Mouse (Mus musculus) embryo, embryonic 10 days (tissue): ENCODE measurements around the gene Arl15.

Experiments
- DNase-seq: peaks from one replicate; pipeline ENCODE4 v3.0.0-alpha.2; 2015; ENCODE audit warnings: low spot score

Arl15 gene

GRCm38 (mm10) chr13:114106083-114106482, 311.8 kb downstream of the Arl15 start:
- DNase-seq = no peak

DNA sequence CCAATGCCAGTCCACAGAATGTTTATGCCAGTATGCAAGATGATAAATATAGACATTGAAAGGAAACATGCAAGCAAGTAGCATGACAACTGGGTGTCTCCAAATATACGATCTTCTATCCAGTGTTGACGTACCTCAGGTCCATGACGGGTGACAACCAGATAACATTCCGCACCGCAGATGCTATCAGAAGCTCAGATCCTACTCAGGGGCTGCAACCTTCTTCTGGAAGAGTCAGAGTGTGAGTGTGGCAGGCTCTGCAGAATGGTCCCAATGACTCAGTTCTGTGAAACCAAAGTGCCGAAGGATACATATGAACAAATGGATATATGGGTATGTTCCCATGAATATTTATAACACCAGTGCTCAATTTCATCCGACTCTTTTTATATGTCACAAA, 313.2 kb downstream of the Arl15 start:
- DNase-seq = no peak

DNA sequence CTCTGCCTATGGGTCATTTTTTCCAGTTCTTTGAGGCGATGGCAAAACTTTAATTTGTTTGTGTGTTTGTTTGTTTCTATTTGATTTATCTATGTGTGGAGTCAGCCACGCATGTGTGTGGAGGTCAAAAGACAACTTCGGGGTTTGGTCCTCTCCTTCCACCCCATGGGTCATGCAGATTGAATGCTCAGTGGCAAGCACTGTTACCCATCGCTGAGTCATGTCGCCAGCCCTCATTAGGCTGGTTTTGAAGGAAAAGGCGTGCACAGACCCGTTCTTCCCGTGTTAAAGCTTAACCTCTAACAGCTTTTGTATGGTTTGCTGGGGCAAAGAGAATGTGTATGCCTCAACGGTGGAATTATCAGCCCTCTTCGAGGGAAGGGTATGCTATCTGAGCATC, 315.1 kb downstream of the Arl15 start:
- no peak for DNase-seq

GRCm38 (mm10) chr13:114109845-114110244, 315.5 kb downstream of the Arl15 start:
- DNase-seq = no peak

DNA sequence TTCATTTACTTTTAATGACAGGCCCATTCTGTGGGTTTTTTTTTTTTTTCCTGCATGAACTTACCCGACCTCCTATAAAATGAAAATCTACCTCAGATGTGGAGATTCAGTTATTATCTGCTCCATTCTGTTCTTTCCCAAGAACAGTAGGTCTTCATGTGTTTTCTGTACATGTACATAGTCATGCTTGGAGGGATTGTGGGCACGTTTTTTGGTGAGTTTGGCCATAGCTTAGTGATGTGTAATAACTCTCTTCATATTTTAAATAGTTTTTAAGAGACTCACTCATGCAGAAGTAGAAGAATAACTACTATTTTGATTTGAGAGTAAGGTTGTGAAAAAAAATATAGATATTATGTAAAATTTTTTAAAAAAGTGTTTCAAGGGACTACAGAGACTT, 319.2 kb downstream of the Arl15 start:
- DNase-seq = no peak

GRCm38 (mm10) chr13:114114586-114114985, 320.3 kb downstream of the Arl15 start:
- no peak for DNase-seq

GRCm38 (mm10) chr13:114115106-114115505, 320.8 kb downstream of the Arl15 start:
- no peak for DNase-seq

- no peak for DNase-seq
Measured at GRCm38 (mm10) chr13:114118104-114118830, 324.0 kb downstream of the Arl15 start.

DNA sequence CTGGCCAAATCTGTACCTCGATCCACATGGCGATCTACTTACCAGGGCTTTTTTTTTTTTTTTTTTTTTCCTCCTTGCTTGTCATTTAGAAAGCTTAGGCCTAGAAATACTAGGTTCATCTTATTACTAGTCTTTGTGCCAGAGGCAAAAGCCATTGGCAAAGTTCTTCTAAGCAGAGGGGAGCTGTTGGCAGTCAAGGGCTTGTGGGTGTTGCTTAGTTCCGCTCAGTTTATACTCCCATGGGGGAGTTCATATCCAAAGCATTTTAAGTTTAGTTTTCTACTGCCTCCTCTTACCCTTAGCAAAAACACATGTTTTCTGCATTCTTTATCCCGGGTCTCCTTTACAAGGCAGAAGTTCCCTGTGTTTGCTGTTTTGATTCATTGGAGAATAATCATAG, 325.5 kb downstream of the Arl15 start:
- no peak for DNase-seq

- DNase-seq = no peak
Measured at GRCm38 (mm10) chr13:114121591-114121990, 327.3 kb downstream of the Arl15 start.

DNA sequence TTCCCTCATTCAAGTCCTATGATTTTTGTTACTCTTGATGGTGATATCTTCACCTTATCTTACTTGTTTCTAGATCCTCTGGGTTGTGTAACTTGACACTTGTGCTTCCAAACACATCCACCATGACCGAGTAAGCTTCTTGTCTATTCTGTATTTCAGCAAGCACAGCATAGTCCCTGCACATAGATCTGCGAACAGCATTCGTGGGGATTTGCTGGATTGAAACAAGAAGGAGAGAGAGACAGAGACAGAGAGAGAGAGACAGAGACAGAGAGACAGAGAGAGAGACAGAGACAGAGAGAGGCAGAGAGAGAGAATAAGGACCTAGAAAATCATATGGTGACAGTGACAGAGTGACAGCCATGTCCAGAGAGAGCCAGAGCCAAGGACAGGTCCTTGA, 329.1 kb downstream of the Arl15 start:
- no peak for DNase-seq

- no peak for DNase-seq
Measured at GRCm38 (mm10) chr13:114124385-114124784, 330.1 kb downstream of the Arl15 start.

DNA sequence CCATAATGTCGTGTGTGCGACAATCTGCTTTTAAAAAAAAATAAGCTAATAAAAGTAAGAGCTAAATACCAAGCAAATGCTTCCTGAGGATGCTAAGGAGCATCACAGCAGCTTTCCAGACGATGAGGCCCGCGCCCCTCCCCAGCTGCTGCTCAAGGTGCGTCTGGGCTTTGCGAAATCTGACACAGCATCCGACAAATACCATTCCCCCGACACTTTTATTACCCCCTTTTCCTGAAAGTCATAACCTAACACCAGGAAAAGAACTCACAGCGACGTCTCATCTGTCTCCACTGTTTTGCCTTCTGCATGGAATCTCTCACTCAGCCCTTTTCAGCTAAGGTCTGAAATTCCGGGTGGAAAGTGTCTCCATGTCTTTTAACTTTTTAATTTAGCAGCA, 330.7 kb downstream of the Arl15 start:
- DNase-seq = peak; percentile 10

DNA sequence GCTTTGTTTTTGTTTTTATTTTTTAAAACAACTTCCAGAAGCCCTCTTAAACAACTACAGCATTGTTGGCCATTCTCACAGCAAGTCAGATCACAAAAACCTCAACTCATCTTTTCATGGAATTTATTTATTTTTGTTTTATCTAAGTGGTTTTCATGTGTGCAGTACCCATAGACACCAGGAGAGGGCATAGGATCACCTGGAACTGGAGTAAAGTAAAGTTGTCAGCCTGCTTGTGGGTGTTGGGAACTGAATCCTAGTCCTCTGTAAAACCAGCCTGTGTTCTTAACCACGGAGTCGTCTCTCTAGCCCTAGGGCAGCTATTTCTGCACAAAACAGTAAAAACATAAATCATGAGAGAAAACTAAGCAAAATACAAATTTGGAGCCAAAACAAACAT, 334.1 kb downstream of the Arl15 start:
- no peak for DNase-seq

GRCm38 (mm10) chr13:114129986-114130385, 335.7 kb downstream of the Arl15 start:
- no peak for DNase-seq

DNA sequence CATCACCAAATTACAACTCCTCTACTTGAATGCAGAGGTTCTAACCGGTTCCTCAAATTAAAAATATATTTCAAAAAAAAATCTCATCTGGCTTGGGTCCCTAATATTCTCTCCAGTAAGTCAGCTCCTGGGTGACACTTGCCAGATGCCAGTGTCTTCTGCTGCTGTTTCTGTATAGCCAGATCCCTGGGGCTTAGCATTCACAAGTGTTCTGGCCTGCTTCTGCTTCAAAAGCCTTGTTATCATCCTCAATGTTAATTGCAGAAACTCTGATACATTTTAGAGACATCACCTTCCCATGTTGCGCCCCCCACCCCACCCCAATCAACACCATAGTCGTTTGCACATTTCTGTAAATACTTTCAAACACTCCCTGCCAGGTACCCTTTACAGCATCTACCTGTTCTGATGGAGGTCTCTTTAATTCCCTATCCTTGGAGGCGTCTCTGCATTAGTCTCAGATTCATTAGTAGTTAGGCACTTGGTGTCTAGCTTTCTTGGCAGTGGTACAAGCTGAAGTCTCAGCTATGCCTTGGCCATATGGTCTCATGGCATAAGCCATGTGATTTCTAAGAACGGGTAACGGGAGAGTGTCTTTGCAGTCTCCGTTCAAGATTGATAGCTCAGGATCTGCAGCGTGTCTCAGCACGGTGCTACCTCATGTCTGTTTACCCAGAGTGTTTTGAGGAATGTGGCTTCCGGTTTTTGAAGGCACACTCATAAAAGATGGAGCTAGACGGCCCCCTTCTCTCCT, 336.4 kb downstream of the Arl15 start:
- DNase-seq = peak; percentile 10

DNA sequence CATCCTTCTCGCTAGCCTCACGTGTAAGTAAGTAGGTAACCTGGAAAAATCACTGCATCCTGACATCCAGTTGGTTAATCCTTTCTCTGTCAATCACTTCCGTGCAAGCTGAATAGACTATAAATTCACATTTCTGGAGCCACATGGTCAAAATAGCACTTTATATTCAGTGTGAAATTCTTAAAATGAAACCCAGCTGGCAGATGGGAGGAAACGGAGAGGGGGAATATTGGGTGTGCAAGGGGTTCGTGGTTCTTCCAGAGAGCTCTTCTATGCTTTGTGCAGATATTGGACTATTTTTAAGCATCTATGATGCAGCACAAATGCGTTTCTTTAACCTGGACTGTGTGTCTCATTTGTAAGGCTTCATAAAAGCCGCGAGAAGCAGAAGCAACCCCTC, 344.6 kb downstream of the Arl15 start:
- DNase-seq = no peak

GRCm38 (mm10) chr13:114139570-114139969, 345.3 kb downstream of the Arl15 start:
- DNase-seq = no peak

DNA sequence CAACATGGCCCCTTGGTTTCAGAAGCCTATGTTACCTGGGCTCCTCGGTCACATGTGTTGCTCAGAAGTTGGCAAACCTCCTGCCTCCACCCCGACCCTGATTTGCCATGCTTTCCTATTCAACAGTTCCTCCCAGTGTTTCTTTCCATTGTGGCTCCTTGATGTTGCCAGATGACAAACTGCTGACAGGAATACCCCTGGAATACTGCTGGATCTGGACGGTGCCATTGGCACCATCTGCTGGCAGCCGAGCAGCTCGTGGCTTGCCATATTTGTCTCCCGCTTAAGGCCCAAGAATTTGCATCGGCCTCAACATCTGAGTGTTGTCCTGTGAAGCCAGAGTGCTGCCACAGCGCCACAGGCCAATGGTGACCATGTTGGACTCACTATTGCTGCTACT, 348.5 kb downstream of the Arl15 start:
- no peak for DNase-seq

- no peak for DNase-seq
Measured at GRCm38 (mm10) chr13:114143247-114143646, 348.9 kb downstream of the Arl15 start.

DNA sequence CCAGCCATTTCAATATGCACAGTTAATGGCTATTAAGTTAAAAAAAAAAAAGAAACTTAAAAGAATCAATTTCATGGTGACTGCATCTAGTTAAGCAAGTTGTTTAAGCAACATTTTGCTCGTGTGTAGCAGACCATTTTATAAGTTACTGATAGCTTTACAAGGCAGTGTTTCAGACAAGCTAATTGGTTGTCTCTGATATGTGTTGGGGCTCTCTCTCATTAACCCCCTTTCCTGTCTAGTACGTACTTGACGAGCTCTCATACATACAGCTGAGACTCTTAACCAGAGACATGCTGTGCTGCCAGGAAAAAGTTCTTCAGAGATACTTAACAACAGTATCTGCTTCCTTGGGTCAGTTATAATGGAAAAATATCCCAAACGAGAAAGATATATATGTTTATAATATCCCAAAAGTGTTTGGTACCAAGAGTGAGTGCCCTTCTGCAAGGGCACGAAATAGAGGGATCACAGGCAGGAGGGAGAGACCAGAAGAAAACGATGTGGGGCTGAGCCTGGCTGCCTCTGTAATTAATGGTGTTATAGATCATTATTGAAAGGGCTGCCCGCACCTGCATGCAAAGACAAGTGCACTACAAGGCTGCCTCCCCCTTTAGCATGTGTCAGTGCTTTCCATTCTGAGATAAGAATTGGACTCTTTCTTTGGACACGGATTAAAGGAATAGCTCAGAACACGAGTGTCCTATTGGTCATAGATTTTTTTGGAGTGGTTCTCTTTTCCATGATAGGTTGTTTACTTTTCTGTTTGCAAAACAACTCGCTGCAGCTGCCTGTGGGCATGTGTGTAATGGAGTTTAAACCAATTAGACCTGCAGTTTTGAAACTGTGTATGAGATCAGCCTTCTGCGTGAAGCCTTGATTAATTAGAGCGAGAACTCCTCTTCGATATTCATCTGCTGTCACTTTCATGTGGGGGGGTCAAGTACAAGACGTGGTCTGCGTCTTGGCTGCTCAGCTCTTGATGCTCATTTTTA, 350.0 kb downstream of the Arl15 start:
- DNase-seq = no peak

GRCm38 (mm10) chr13:114145249-114145648, 350.9 kb downstream of the Arl15 start:
- DNase-seq = no peak
